Mouse (Mus musculus): ENCODE measurements around the gene Psrc1. TPM values are rescaled to one million over a fixed set of nuclear protein-coding genes. Genes with fewer than 3 reads are reported as not detected.

Gene Psrc1
- 1.6 TPM for polyA plus RNA-seq (2014; fragmentation: Illumina TruSeq; extraction: RNeasy Lipid Tissue Mini Kit (QIAGEN cat#74804); ENCODE audit: insufficient read depth, low read depth, low replicate concordance)

GRCm38 (mm10) chr3:108383485-108384354 lies at the start of gene Psrc1:
Gene Psrc1, plus strand, starts transcription at chr3:108383839.

DNA sequence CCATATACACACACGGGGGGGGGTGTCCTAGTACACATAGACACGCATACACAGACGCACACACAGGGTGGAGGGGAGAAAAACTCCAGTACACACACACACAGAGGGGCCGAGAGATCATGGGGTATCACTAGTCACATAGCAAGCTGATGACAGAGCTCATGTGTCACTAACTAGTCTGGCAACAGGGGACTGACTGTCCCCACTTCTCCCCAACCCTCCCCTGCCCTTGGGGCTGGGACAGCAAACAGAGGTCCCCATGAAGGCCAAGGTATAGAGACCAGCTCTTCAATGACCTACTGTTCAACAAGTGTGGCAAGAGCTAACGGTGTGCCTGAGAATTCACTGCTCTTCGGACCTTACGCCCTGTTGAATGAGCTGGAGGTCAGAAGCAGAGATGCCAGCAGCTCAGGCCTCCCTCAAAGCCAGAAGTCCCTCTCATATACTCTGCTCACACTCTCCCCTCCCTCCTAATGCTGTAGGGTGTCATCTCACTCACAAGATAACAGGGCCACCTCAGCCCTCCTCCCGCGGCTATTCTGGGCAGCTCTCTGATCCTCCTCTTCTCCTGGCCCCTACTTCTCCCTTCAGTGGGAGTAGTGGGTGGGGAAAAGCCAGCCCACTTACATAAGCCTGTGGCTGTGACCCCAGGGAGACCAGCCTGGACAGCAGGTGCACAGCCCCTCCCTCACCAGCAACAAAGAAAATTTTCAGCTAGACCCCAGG lies 19.2 kb upstream of the Psrc1 start, which contains the start of gene Mybphl:
TSS of gene Mybphl (plus strand) at position 642 of the 726 bp plus-strand sequence.

DNA sequence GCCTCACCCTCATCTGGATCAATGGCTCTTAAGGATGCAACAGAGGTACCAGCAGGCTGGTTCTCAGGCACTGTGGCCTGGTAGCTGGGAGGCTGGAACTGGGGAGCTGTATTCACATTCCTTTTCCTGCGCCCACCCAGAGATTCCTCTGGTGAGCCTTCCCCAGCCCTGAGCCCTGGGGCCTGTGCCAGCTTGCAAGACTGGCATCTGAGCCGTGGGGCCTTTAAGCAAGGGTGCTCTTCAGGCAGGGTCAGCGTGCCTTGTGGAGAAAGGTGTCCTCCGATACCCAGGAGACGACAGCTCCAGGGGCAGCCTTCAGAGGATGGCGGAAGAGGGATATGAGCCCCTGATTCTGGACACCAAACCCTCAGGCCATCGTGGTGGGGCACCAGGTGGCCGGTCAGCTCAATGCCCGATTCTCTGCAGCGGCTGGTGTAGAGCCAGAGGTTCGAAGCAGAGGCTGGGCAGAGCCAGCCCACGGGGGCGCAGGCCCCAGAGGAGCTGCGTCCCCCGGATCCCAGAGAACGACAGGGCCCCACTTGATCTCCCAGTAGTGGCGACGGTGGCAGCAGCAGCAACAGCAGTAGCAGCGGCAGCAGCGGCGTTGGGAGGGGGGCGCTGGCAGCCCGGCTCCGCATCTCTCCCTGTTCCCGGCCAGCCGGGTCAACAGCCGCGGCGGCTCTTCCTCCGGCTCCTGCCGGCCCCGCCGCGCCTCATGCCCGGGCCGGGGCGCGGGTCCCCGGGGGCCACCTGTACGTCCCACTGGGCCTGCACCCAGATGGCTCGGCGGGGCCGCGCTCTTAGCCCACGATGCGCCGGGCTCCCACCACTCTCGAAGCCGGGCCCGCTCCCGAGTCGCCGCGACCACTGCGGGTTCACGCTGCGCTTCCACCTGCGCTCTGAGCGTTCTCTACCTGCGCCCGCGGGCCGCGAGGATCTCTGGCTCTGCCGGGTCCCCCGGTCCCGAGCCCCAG lies 31.5 kb downstream of the Psrc1 start, which contains the start of gene Celsr2:
TSS of gene Celsr2 (minus strand) at position 696 of the 974 bp plus-strand sequence.

Other genes with a start within 250 kb of the Psrc1 start
- 49.2 TPM for gene Gnai3, start 237.7 kb upstream of the Psrc1 start, polyA plus RNA-seq (2014; fragmentation: Illumina TruSeq; extraction: RNeasy Lipid Tissue Mini Kit (QIAGEN cat#74804); ENCODE audit: insufficient read depth, low read depth, low replicate concordance)
- not detected for gene Gpr61, start 229.0 kb upstream of the Psrc1 start, polyA plus RNA-seq (2014; fragmentation: Illumina TruSeq; extraction: RNeasy Lipid Tissue Mini Kit (QIAGEN cat#74804); ENCODE audit: insufficient read depth, low read depth, low replicate concordance)
- gene Amigo1, start 197.5 kb upstream of the Psrc1 start, polyA plus RNA-seq (2014; fragmentation: Illumina TruSeq; extraction: RNeasy Lipid Tissue Mini Kit (QIAGEN cat#74804); ENCODE audit: insufficient read depth, low read depth, low replicate concordance), result 5.9 TPM
- 6.2 TPM for gene Cyb561d1, start 182.6 kb upstream of the Psrc1 start, polyA plus RNA-seq (2014; fragmentation: Illumina TruSeq; extraction: RNeasy Lipid Tissue Mini Kit (QIAGEN cat#74804); ENCODE audit: insufficient read depth, low read depth, low replicate concordance)
- 2.5 TPM for gene Atxn7l2, start 172.9 kb upstream of the Psrc1 start, polyA plus RNA-seq (2014; fragmentation: Illumina TruSeq; extraction: RNeasy Lipid Tissue Mini Kit (QIAGEN cat#74804); ENCODE audit: insufficient read depth, low read depth, low replicate concordance)
- gene Sypl2, start 157.2 kb upstream of the Psrc1 start, polyA plus RNA-seq (2014; fragmentation: Illumina TruSeq; extraction: RNeasy Lipid Tissue Mini Kit (QIAGEN cat#74804); ENCODE audit: insufficient read depth, low read depth, low replicate concordance), result 0.10 TPM
- 107 TPM for gene Psma5, start 126.9 kb upstream of the Psrc1 start, polyA plus RNA-seq (2014; fragmentation: Illumina TruSeq; extraction: RNeasy Lipid Tissue Mini Kit (QIAGEN cat#74804); ENCODE audit: insufficient read depth, low read depth, low replicate concordance)
- gene Sort1, start 99.8 kb upstream of the Psrc1 start, polyA plus RNA-seq (2014; fragmentation: Illumina TruSeq; extraction: RNeasy Lipid Tissue Mini Kit (QIAGEN cat#74804); ENCODE audit: insufficient read depth, low read depth, low replicate concordance), result 52.6 TPM
- gene Mybphl, start 18.9 kb upstream of the Psrc1 start, polyA plus RNA-seq (2014; fragmentation: Illumina TruSeq; extraction: RNeasy Lipid Tissue Mini Kit (QIAGEN cat#74804); ENCODE audit: insufficient read depth, low read depth, low replicate concordance), result 21.6 TPM
- 2.4 TPM for gene Celsr2, start 31.7 kb downstream of the Psrc1 start, polyA plus RNA-seq (2014; fragmentation: Illumina TruSeq; extraction: RNeasy Lipid Tissue Mini Kit (QIAGEN cat#74804); ENCODE audit: insufficient read depth, low read depth, low replicate concordance)
- 60.5 TPM for gene Sars, start 61.4 kb downstream of the Psrc1 start, polyA plus RNA-seq (2014; fragmentation: Illumina TruSeq; extraction: RNeasy Lipid Tissue Mini Kit (QIAGEN cat#74804); ENCODE audit: insufficient read depth, low read depth, low replicate concordance)
- 8.7 TPM for gene 1700013F07Rik, start 150.3 kb downstream of the Psrc1 start, polyA plus RNA-seq (2014; fragmentation: Illumina TruSeq; extraction: RNeasy Lipid Tissue Mini Kit (QIAGEN cat#74804); ENCODE audit: insufficient read depth, low read depth, low replicate concordance)
- 24.1 TPM for gene 5330417C22Rik, start 152.7 kb downstream of the Psrc1 start, polyA plus RNA-seq (2014; fragmentation: Illumina TruSeq; extraction: RNeasy Lipid Tissue Mini Kit (QIAGEN cat#74804); ENCODE audit: insufficient read depth, low read depth, low replicate concordance)
- 36.8 TPM for gene Tmem167b, start 178.6 kb downstream of the Psrc1 start, polyA plus RNA-seq (2014; fragmentation: Illumina TruSeq; extraction: RNeasy Lipid Tissue Mini Kit (QIAGEN cat#74804); ENCODE audit: insufficient read depth, low read depth, low replicate concordance)
- 30.6 TPM for gene Taf13, start 187.9 kb downstream of the Psrc1 start, polyA plus RNA-seq (2014; fragmentation: Illumina TruSeq; extraction: RNeasy Lipid Tissue Mini Kit (QIAGEN cat#74804); ENCODE audit: insufficient read depth, low read depth, low replicate concordance)
- gene Wdr47, start 207.4 kb downstream of the Psrc1 start, polyA plus RNA-seq (2014; fragmentation: Illumina TruSeq; extraction: RNeasy Lipid Tissue Mini Kit (QIAGEN cat#74804); ENCODE audit: insufficient read depth, low read depth, low replicate concordance), result 6.1 TPM